ENCODE assay signal across 29 mouse cellular contexts in genomic region chr3:131967288-131967687, GRCm38 (mm10).
DNase-seq lines count a peak whose midpoint lies in the region; ATAC-seq and TF ChIP-seq lines count a peak whose summit lies in the region.
"Had no signal": no experiment of that assay in that cellular context is flagged by ENCODE, and none has a peak within 500 bp of the region (broad histone marks: within the 10 kb centered on the region; RNA-seq: fewer than 3 reads in every experiment).

No protein-coding gene starts in this region.

- TF ChIP-seq RAD21 in CH12.LX (IDR thresholded peaks at IDR 0.05; ENCODE audit: low read depth, low read length), result no peak

- no peaks in the 10 kb centered on the region for H3K27me3 ChIP-seq in heart, embryonic 14.5 days (ENCODE audit: control insufficient read depth, insufficient read depth, low read length)
- no peaks in the 10 kb centered on the region for H3K27me3 ChIP-seq in heart, adult 2 months (ENCODE audit: control insufficient read depth, insufficient read depth, low read length)
- H3K27me3 ChIP-seq in CH12.LX (replicated peaks), result no peaks in the 10 kb centered on the region
- H3K27me3 ChIP-seq in limb, embryonic 11.5 days (ENCODE audit: control insufficient read depth, insufficient read depth, low read length), result no peaks in the 10 kb centered on the region
- H3K27me3 ChIP-seq: embryonic facial prominence, embryonic 15.5 days; forebrain, embryonic 12.5 days; hindbrain, embryonic 15.5 days; limb, embryonic 15.5 days; neural tube, embryonic 13.5 days; stomach, embryonic 15.5 days had no signal

- TF ChIP-seq EP300 in heart, adult 2 months (IDR thresholded peaks at IDR 0.05; ENCODE audit: insufficient read depth, low read depth, low read length), result no peak
- TF ChIP-seq EP300 in CH12.LX (IDR thresholded peaks at IDR 0.05; ENCODE audit: low read length), result 0 out of 2 replicates have a peak, but pooled peaks have one; percentile 33

- H3K9ac ChIP-seq in heart, embryonic 14.5 days (ENCODE audit: low read length), result no peak overlapping the region
- H3K9ac ChIP-seq in heart, adult 2 months (ENCODE audit: low read depth, low read length), result no peak overlapping the region
- H3K9ac ChIP-seq in CH12.LX (ENCODE audit: insufficient read depth, low read depth), result no peak overlapping the region
- H3K9ac ChIP-seq in limb, embryonic 11.5 days (ENCODE audit: low read length), result no peak overlapping the region
- H3K9ac ChIP-seq: embryonic facial prominence, embryonic 15.5 days; forebrain, embryonic 12.5 days; hindbrain, embryonic 15.5 days; limb, embryonic 15.5 days; liver, embryonic 14.5 days; neural tube, embryonic 13.5 days; stomach, embryonic 15.5 days had no signal

- dilution Hi-C loops in CH12.LX (cut with MboI; ENCODE audit: extremely low pct_ligation_motif_present, extremely low pct_unique_long_range_greater_than_20kb, low sequenced_read_pairs), result no loop called here

- peaks cover 0 to 11% of the 10 kb centered on the region in 2 experiments; a peak in 1 of 4 replicates for H3K4me1 ChIP-seq in heart, embryonic 14.5 days (ENCODE audit: control insufficient read depth in 2 of 2, insufficient read depth in 2 of 2, low read length in 2 of 2)
- H3K4me1 ChIP-seq in heart, adult 2 months (ENCODE audit: control insufficient read depth, insufficient read depth, low read length), result no peaks in the 10 kb centered on the region
- H3K4me1 ChIP-seq in CH12.LX (ENCODE audit: control insufficient read depth in 1 of 2, insufficient read depth in 2 of 2), result peaks cover 7 to 9% of the 10 kb centered on the region in 2 experiments
- H3K4me1 ChIP-seq in limb, embryonic 11.5 days (ENCODE audit: control insufficient read depth, insufficient read depth, low read length), result peaks cover 7% of the 10 kb centered on the region; the same call in 1 of the 2 replicates
- H3K4me1 ChIP-seq: forebrain, embryonic 12.5 days; hindbrain, embryonic 10.5 days; hindbrain, embryonic 15.5 days; neural tube, embryonic 13.5 days; stomach, embryonic 15.5 days had no signal

- intact Hi-C loops in heart, adult 2 months (cut with DNase I), result no loop called here

- in situ Hi-C loops in CH12.LX (cut with MboI; ENCODE audit: low pct_ligation_motif_present, low pct_unique_long_range_greater_than_20kb, low sequenced_read_pairs), result no loop called here

- H3K27ac ChIP-seq in heart, embryonic 14.5 days (replicated peaks in 1 of 2; ENCODE audit: control insufficient read depth in 1 of 2, insufficient read depth in 1 of 2, low read depth in 2 of 2, low read length in 2 of 2), result no peak overlapping the region
- H3K27ac ChIP-seq in heart, adult 2 months, result no peak overlapping the region
- H3K27ac ChIP-seq in CH12.LX (ENCODE audit: insufficient read depth, low read depth), result no peak overlapping the region
- H3K27ac ChIP-seq in limb, embryonic 11.5 days (replicated peaks; ENCODE audit: low read depth, low read length), result no peak overlapping the region
- H3K27ac ChIP-seq: embryonic facial prominence, embryonic 15.5 days; forebrain, embryonic 12.5 days; hindbrain, embryonic 10.5 days; hindbrain, embryonic 15.5 days; layer of hippocampus, adult 2 months; left cerebral cortex, adult 2 months; limb, embryonic 15.5 days; liver, embryonic 14.5 days; macrophage; neural tube, embryonic 13.5 days; stomach, embryonic 15.5 days had no signal

- no peak for TF ChIP-seq POLR2A in heart, adult 2 months (IDR thresholded peaks at IDR 0.05; ENCODE audit: insufficient read depth, low read depth, low read length)
- no peak for TF ChIP-seq POLR2A in CH12.LX (IDR thresholded peaks at IDR 0.05; ENCODE audit: low read depth, low read length)

- no peak for TF ChIP-seq CTCF in heart, adult 2 months (IDR thresholded peaks at IDR 0.05)
- TF ChIP-seq CTCF in CH12.LX (conservative IDR thresholded peaks at IDR 0.05 in 1 of 2, IDR thresholded peaks at IDR 0.05 in 1 of 2; ENCODE audit: low read depth in 2 of 2, low read length in 2 of 2), result no peak

- no peaks in the 10 kb centered on the region for H3K79me2 ChIP-seq in heart, adult 2 months (replicated peaks; ENCODE audit: control insufficient read depth, insufficient read depth, low read length)
- H3K79me2 ChIP-seq in CH12.LX (replicated peaks; ENCODE audit: control insufficient read depth, extremely low read depth, insufficient read depth, poor library complexity, severe bottlenecking), result no peaks in the 10 kb centered on the region

- H3K4me3 ChIP-seq in heart, embryonic 14.5 days (ENCODE audit: control insufficient read depth in 1 of 2, insufficient read depth in 1 of 2, low read depth in 1 of 2, low read length in 2 of 2), result no peak overlapping the region
- H3K4me3 ChIP-seq in heart, adult 2 months, result no peak overlapping the region
- H3K4me3 ChIP-seq in CH12.LX (replicated peaks in 1 of 3; ENCODE audit: low read depth in 2 of 3, low read length in 2 of 3, poor library complexity in 1 of 3), result no peak overlapping the region
- H3K4me3 ChIP-seq in limb, embryonic 11.5 days (ENCODE audit: low read depth, low read length), result no peak overlapping the region
- H3K4me3 ChIP-seq: embryonic facial prominence, embryonic 15.5 days; forebrain, embryonic 12.5 days; hindbrain, embryonic 10.5 days; hindbrain, embryonic 15.5 days; layer of hippocampus, adult 2 months; left cerebral cortex, adult 2 months; limb, embryonic 15.5 days; neural tube, embryonic 13.5 days; stomach, embryonic 15.5 days had no signal

- no peaks in the 10 kb centered on the region for H3K9me3 ChIP-seq in heart, embryonic 14.5 days (ENCODE audit: control insufficient read depth, low read length)
- no peaks in the 10 kb centered on the region for H3K9me3 ChIP-seq in CH12.LX (replicated peaks; ENCODE audit: low read length)
- H3K9me3 ChIP-seq in limb, embryonic 11.5 days (ENCODE audit: control insufficient read depth, low read length), result no peaks in the 10 kb centered on the region
- H3K9me3 ChIP-seq: embryonic facial prominence, embryonic 15.5 days; forebrain, embryonic 12.5 days; hindbrain, embryonic 10.5 days; hindbrain, embryonic 15.5 days; limb, embryonic 15.5 days; neural tube, embryonic 13.5 days; stomach, embryonic 15.5 days had no signal

- no peaks in the 10 kb centered on the region for H3K36me3 ChIP-seq in heart, embryonic 14.5 days (ENCODE audit: control insufficient read depth, insufficient read depth, low read length)
- no peaks in the 10 kb centered on the region for H3K36me3 ChIP-seq in heart, adult 2 months (ENCODE audit: control insufficient read depth, insufficient read depth, low read length)
- no peaks in the 10 kb centered on the region for H3K36me3 ChIP-seq in CH12.LX (replicated peaks in 1 of 2; ENCODE audit: control insufficient read depth in 1 of 2, insufficient read depth in 1 of 2, low read length in 1 of 2)
- H3K36me3 ChIP-seq in limb, embryonic 11.5 days (ENCODE audit: control insufficient read depth, insufficient read depth, low read length), result no peaks in the 10 kb centered on the region
- H3K36me3 ChIP-seq: embryonic facial prominence, embryonic 15.5 days; forebrain, embryonic 12.5 days; hindbrain, embryonic 10.5 days; hindbrain, embryonic 15.5 days; limb, embryonic 15.5 days; neural tube, embryonic 13.5 days; stomach, embryonic 15.5 days had no signal

- H3K4me2 ChIP-seq in heart, embryonic 14.5 days (ENCODE audit: low read length), result peak overlapping the region; percentile 1; the same call in 1 of the 2 replicates
- peak overlapping the region; percentile 44; the same call in 1 of the 2 replicates for H3K4me2 ChIP-seq in CH12.LX (ENCODE audit: insufficient read depth, low read depth, poor library complexity, severe bottlenecking)
- no peak overlapping the region for H3K4me2 ChIP-seq in limb, embryonic 11.5 days (ENCODE audit: low read depth, severe bottlenecking)
- H3K4me2 ChIP-seq: embryonic facial prominence, embryonic 15.5 days; forebrain, embryonic 12.5 days; hindbrain, embryonic 15.5 days; limb, embryonic 15.5 days; neural tube, embryonic 13.5 days; stomach, embryonic 15.5 days had no signal

- WGBS in heart, embryonic 14.5 days, result 28% methylated on average over 11 of the region's 11 CpGs
- 49% methylated on average over 11 of the region's 11 CpGs for WGBS in heart, adult 2 months
- WGBS in limb, embryonic 11.5 days, result 36% methylated on average over 11 of the region's 11 CpGs

- ATAC-seq in heart, embryonic 14.5 days (ENCODE audit: insufficient number of reproducible peaks, insufficient read depth, low FRiP score, low read depth), result no peak
- no peak for ATAC-seq in limb, embryonic 11.5 days (ENCODE audit: insufficient number of reproducible peaks, low FRiP score, low TSS enrichment, low read depth)
- ATAC-seq: activated CD4-positive, CD25-positive, alpha-beta regulatory T cell, adult 4 months; inflammation-experienced regulatory T-cells, adult 6 months had no signal

- no peak for DNase-seq in heart, adult 2 months
- DNase-seq in 3T3-L1 (ENCODE audit: low read depth, low spot score) (peak; percentile 38), CH12.LX (ENCODE audit: extremely low read depth) (peak; percentile 30), liver (no peak)
- DNase-seq in limb, embryonic 11.5 days (ENCODE audit: low spot score), result peak; percentile 55
- DNase-seq in cerebellum, adult 8-10 months, result no peak
- no peak for DNase-seq in thymus, postnatal 14 days
- DNase-seq: adrenal gland, postnatal 10 days; cerebellum, adult 9-10 months; cerebellum, postnatal 36 days; gastrocnemius, postnatal 14 days; kidney, adult 18-20 months; kidney, postnatal 36 days; lung, adult 2 months; lung, postnatal 10 days had no signal

TF ChIP-seq in CH12.LX, 34 proteins besides CTCF, POLR2A, EP300 and RAD21:
- TF ChIP-seq JUN (IDR thresholded peaks at IDR 0.05; ENCODE audit: insufficient read depth, low read depth, low read length) (no peak), ETS1 (conservative IDR thresholded peaks at IDR 0.05; ENCODE audit: low read depth, low read length) (0 out of 2 replicates have a peak, but pooled peaks have one; percentile 29), TCF12 (IDR thresholded peaks at IDR 0.05; ENCODE audit: low read depth, low read length) (no peak), KAT2A (IDR thresholded peaks at IDR 0.05; ENCODE audit: insufficient replicate concordance, low read length) (no peak), PAX5 (IDR thresholded peaks at IDR 0.05; ENCODE audit: low read length) (no peak), USF1 (IDR thresholded peaks at IDR 0.05; ENCODE audit: low read depth, low read length) (no peak), BHLHE40 (IDR thresholded peaks at IDR 0.05; ENCODE audit: low read depth, low read length) (peak; percentile 68)
TF ChIP-seq in CH12.LX: peak in this region for 2.

Comparison
In these comparisons a context has a peak if more than half of its experiments do, and no peak if none do; other contexts are left out.
1. DNase-seq: peak in 3T3-L1 (single experiment), CH12.LX (single experiment) and limb, embryonic 11.5 days (single experiment); none in heart, adult 2 months (0 of 2), cerebellum, adult 8-10 months (single experiment), liver (single experiment) and thymus, postnatal 14 days (single experiment).